16 mouse cellular contexts compared by ENCODE assay signal in the genomic region with DNA sequence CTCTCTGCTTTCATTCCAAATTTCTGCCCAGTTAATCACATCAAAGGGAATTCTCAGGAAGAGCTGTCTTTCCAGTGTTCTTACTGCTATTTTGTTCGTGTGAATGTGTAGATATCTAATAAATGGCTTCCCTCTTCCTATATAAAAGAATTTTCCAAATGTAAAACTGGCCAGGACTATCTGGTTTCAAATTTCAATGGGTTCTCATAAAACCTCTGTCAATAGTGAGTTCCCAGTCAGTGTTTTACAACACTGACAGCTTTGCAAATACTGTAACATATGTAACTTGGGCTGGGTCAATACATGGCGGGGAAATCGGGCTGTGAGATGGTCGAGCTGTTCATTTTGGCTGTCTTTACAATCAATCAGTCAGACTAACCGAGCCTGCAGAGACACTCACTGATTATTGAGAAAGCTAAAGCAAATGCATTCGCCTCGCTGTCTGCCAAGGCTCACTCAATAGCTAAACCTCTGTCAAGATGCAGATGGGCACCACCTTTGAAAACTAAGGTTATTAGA.
DNase-seq lines count a peak whose midpoint lies in the region; ATAC-seq and TF ChIP-seq lines count a peak whose summit lies in the region.
"Had no signal": no experiment of that assay in that cellular context is flagged by ENCODE, and none has a peak within 500 bp of the region (broad histone marks: within the 10 kb centered on the region; RNA-seq: fewer than 3 reads in every experiment).

No protein-coding gene starts in this region.

- TF ChIP-seq CTCF in brain, embryonic 14.5 days (IDR thresholded peaks at IDR 0.05; ENCODE audit: borderline replicate concordance, extremely low read depth, insufficient read depth, insufficient read length) = no peak

- peak; percentile 35 for DNase-seq in heart, adult 11 months
- no peak for DNase-seq in heart, postnatal 4 days
- DNase-seq in lung, postnatal 14 days = no peak
- DNase-seq in brain, embryonic 14.5 days (ENCODE audit: low read depth) = peak; percentile 65
- no peak for DNase-seq in layer of hippocampus, adult 18-20 months (ENCODE audit: low spot score in 2 of 2)
- DNase-seq: cerebellum, adult 2 months; gastrocnemius, postnatal 36 days; kidney, adult 18-20 months; kidney, postnatal 36 days; thymus, adult 18-20 months had no signal

- H3K4me3 ChIP-seq in lung, embryonic 16.5 days (ENCODE audit: low read length) = no peak overlapping the region
- no peak overlapping the region for H3K4me3 ChIP-seq in midbrain, embryonic 15.5 days
- H3K4me3 ChIP-seq in liver, embryonic 12.5 days = no peak overlapping the region
- H3K4me3 ChIP-seq: heart, embryonic 12.5 days; myocyte had no signal

- H3K27ac ChIP-seq in lung, embryonic 16.5 days (ENCODE audit: low read length) = no peak overlapping the region
- 0 out of 2 replicates have a peak overlapping the region, but pooled peaks have one; percentile 29 for H3K27ac ChIP-seq in midbrain, embryonic 15.5 days
- no peak overlapping the region for H3K27ac ChIP-seq in liver, embryonic 12.5 days
- H3K27ac ChIP-seq: liver, embryonic 14.5 days had no signal

- H3K4me1 ChIP-seq in lung, embryonic 16.5 days (replicated peaks; ENCODE audit: control insufficient read depth, insufficient read depth, low read length) = no peaks in the 10 kb centered on the region; the same call in 1 of the 2 replicates
- H3K4me1 ChIP-seq in midbrain, embryonic 15.5 days = peaks cover 17% of the 10 kb centered on the region; the same call in 1 of the 2 replicates
- H3K4me1 ChIP-seq in liver, embryonic 12.5 days = no peaks in the 10 kb centered on the region
- H3K4me1 ChIP-seq: heart, embryonic 12.5 days had no signal

- H3K4me2 ChIP-seq in lung, embryonic 16.5 days (ENCODE audit: low read depth, low read length) = no peak overlapping the region; the same call in 1 of the 2 replicates
- H3K4me2 ChIP-seq in midbrain, embryonic 15.5 days = no peak overlapping the region
- H3K4me2 ChIP-seq in liver, embryonic 12.5 days = no peak overlapping the region
- H3K4me2 ChIP-seq: heart, embryonic 12.5 days had no signal

- no peaks in the 10 kb centered on the region for H3K27me3 ChIP-seq in lung, embryonic 16.5 days (ENCODE audit: control insufficient read depth, insufficient read depth, low read depth, low read length)
- H3K27me3 ChIP-seq in midbrain, embryonic 15.5 days (replicated peaks) = no peaks in the 10 kb centered on the region
- H3K27me3 ChIP-seq in liver, embryonic 12.5 days (replicated peaks) = no peaks in the 10 kb centered on the region
- H3K27me3 ChIP-seq: heart, embryonic 12.5 days had no signal

- WGBS in lung, embryonic 16.5 days = 18% methylated on average over 7 of the region's 7 CpGs
- 20% methylated on average over 7 of the region's 7 CpGs for WGBS in midbrain, embryonic 15.5 days
- WGBS in liver, embryonic 12.5 days (ENCODE audit: insufficient replicate concordance) = 56% methylated on average over 7 of the region's 7 CpGs

- H3K9me3 ChIP-seq in lung, embryonic 16.5 days (ENCODE audit: control insufficient read depth, low read length) = no peaks in the 10 kb centered on the region
- no peaks in the 10 kb centered on the region for H3K9me3 ChIP-seq in midbrain, embryonic 15.5 days
- no peaks in the 10 kb centered on the region for H3K9me3 ChIP-seq in liver, embryonic 12.5 days (replicated peaks)
- H3K9me3 ChIP-seq: heart, embryonic 12.5 days had no signal

- H3K36me3 ChIP-seq in lung, embryonic 16.5 days (ENCODE audit: control insufficient read depth, insufficient read depth, low read length) = no peaks in the 10 kb centered on the region
- H3K36me3 ChIP-seq in midbrain, embryonic 15.5 days (replicated peaks) = no peaks in the 10 kb centered on the region
- H3K36me3 ChIP-seq in liver, embryonic 12.5 days = no peaks in the 10 kb centered on the region
- H3K36me3 ChIP-seq: heart, embryonic 12.5 days had no signal

- H3K9ac ChIP-seq in lung, embryonic 16.5 days (ENCODE audit: low read length) = no peak overlapping the region
- no peak overlapping the region for H3K9ac ChIP-seq in midbrain, embryonic 15.5 days
- no peak overlapping the region for H3K9ac ChIP-seq in liver, embryonic 12.5 days
- H3K9ac ChIP-seq: heart, embryonic 12.5 days; liver, embryonic 14.5 days had no signal

- ATAC-seq in lung, embryonic 16.5 days (ENCODE audit: low read depth) = peak; percentile 47; the same call in 1 of the 2 replicates
- ATAC-seq in midbrain, embryonic 15.5 days (replicated peaks) = no peak
- ATAC-seq in liver, embryonic 12.5 days = no peak

- no peak for TF ChIP-seq POLR2A in brain, embryonic 14.5 days (IDR thresholded peaks at IDR 0.05; ENCODE audit: borderline replicate concordance, extremely low read depth, insufficient read depth, insufficient read length, poor library complexity, severe bottlenecking)

Comparison
In these comparisons a context has a peak if more than half of its experiments do, and no peak if none do; other contexts are left out.
1. DNase-seq: peak in heart, adult 11 months (single experiment) and brain, embryonic 14.5 days (single experiment); none in heart, postnatal 4 days (single experiment), lung, postnatal 14 days (single experiment) and layer of hippocampus, adult 18-20 months (0 of 2).